ENCODE assay signal across 21 mouse cellular contexts in genomic region chr9:25267574-25267973, GRCm38 (mm10). TPM values are rescaled to one million over a fixed set of nuclear protein-coding genes. Genes with fewer than 3 reads are reported as not detected.
DNase-seq lines count a peak whose midpoint lies in the region; ATAC-seq and TF ChIP-seq lines count a peak whose summit lies in the region.
"Had no signal": no experiment of that assay in that cellular context is flagged by ENCODE, and none has a peak within 500 bp of the region (broad histone marks: within the 10 kb centered on the region; RNA-seq: fewer than 3 reads in every experiment).

No protein-coding gene starts in this region.

- no peak overlapping the region for H3K27ac ChIP-seq in liver, embryonic 12.5 days
- no peak overlapping the region for H3K27ac ChIP-seq in liver, postnatal 0 days (ENCODE audit: low read depth)
- H3K27ac ChIP-seq in liver, embryonic 13.5 days: no peak overlapping the region
- H3K27ac ChIP-seq in liver, embryonic 16.5 days (ENCODE audit: low read length): no peak overlapping the region
- no peak overlapping the region for H3K27ac ChIP-seq in layer of hippocampus, adult 2 months
- H3K27ac ChIP-seq: embryonic facial prominence, embryonic 12.5 days; forebrain, embryonic 13.5 days; forebrain, embryonic 15.5 days had no signal

- H3K4me3 ChIP-seq in liver, embryonic 12.5 days: no peak overlapping the region
- no peak overlapping the region for H3K4me3 ChIP-seq in liver, postnatal 0 days (ENCODE audit: low read depth, low read length)
- no peak overlapping the region for H3K4me3 ChIP-seq in liver, embryonic 13.5 days (replicated peaks)
- no peak overlapping the region for H3K4me3 ChIP-seq in liver, embryonic 16.5 days (ENCODE audit: low read depth, low read length)
- H3K4me3 ChIP-seq in layer of hippocampus, adult 2 months: no peak overlapping the region
- H3K4me3 ChIP-seq: embryonic facial prominence, embryonic 12.5 days; forebrain, embryonic 13.5 days; forebrain, embryonic 15.5 days had no signal

- no peak overlapping the region for H3K4me2 ChIP-seq in liver, embryonic 12.5 days
- no peak overlapping the region for H3K4me2 ChIP-seq in liver, postnatal 0 days (ENCODE audit: low read depth, low read length)
- no peak overlapping the region for H3K4me2 ChIP-seq in liver, embryonic 13.5 days
- no peak overlapping the region for H3K4me2 ChIP-seq in liver, embryonic 16.5 days (ENCODE audit: low read depth, low read length)
- H3K4me2 ChIP-seq: embryonic facial prominence, embryonic 12.5 days; forebrain, embryonic 13.5 days; forebrain, embryonic 15.5 days had no signal

- H3K27me3 ChIP-seq in liver, embryonic 12.5 days (replicated peaks): no peaks in the 10 kb centered on the region
- H3K27me3 ChIP-seq in liver, postnatal 0 days (ENCODE audit: insufficient read depth, low read length): no peaks in the 10 kb centered on the region
- H3K27me3 ChIP-seq in liver, embryonic 13.5 days: no peaks in the 10 kb centered on the region
- H3K27me3 ChIP-seq in liver, embryonic 16.5 days (ENCODE audit: control insufficient read depth, insufficient read depth, low read depth, low read length): no peaks in the 10 kb centered on the region
- H3K27me3 ChIP-seq: embryonic facial prominence, embryonic 12.5 days; forebrain, embryonic 13.5 days; forebrain, embryonic 15.5 days had no signal

- no peaks in the 10 kb centered on the region for H3K9me3 ChIP-seq in liver, embryonic 12.5 days (replicated peaks)
- no peaks in the 10 kb centered on the region for H3K9me3 ChIP-seq in liver, postnatal 0 days (ENCODE audit: low read length)
- no peaks in the 10 kb centered on the region for H3K9me3 ChIP-seq in liver, embryonic 13.5 days (replicated peaks)
- no peaks in the 10 kb centered on the region for H3K9me3 ChIP-seq in liver, embryonic 16.5 days (replicated peaks; ENCODE audit: control insufficient read depth, low read length)
- H3K9me3 ChIP-seq: embryonic facial prominence, embryonic 12.5 days; forebrain, embryonic 13.5 days; forebrain, embryonic 15.5 days had no signal

- WGBS in liver, embryonic 12.5 days (ENCODE audit: insufficient replicate concordance): 31% methylated on average over 2 of the region's 2 CpGs
- WGBS in liver, postnatal 0 days (ENCODE audit: insufficient replicate concordance): 60% methylated on average over 2 of the region's 2 CpGs
- WGBS in liver, embryonic 13.5 days (ENCODE audit: insufficient replicate concordance): 29% methylated on average over 2 of the region's 2 CpGs
- 31% methylated on average over 2 of the region's 2 CpGs for WGBS in liver, embryonic 16.5 days (ENCODE audit: insufficient replicate concordance)

- H3K36me3 ChIP-seq in liver, embryonic 12.5 days: peaks cover 42% of the 10 kb centered on the region
- H3K36me3 ChIP-seq in liver, postnatal 0 days (replicated peaks; ENCODE audit: insufficient read depth, low read length): peaks cover 35% of the 10 kb centered on the region
- H3K36me3 ChIP-seq in liver, embryonic 13.5 days: peaks cover 31% of the 10 kb centered on the region
- peaks cover 5% of the 10 kb centered on the region; the same call in 1 of the 2 replicates for H3K36me3 ChIP-seq in liver, embryonic 16.5 days (ENCODE audit: control insufficient read depth, insufficient read depth)

- H3K4me1 ChIP-seq in liver, embryonic 12.5 days: peaks cover 21% of the 10 kb centered on the region
- peaks cover 3% of the 10 kb centered on the region; the same call in 1 of the 2 replicates for H3K4me1 ChIP-seq in liver, postnatal 0 days (ENCODE audit: insufficient read depth)
- H3K4me1 ChIP-seq in liver, embryonic 13.5 days (replicated peaks): peaks cover 20% of the 10 kb centered on the region
- peaks cover 6% of the 10 kb centered on the region for H3K4me1 ChIP-seq in liver, embryonic 16.5 days (ENCODE audit: control insufficient read depth, low read depth, low read length)
- H3K4me1 ChIP-seq: embryonic facial prominence, embryonic 12.5 days; forebrain, embryonic 13.5 days; forebrain, embryonic 15.5 days had no signal

- peak; percentile 77 for ATAC-seq in liver, embryonic 12.5 days
- no peak for ATAC-seq in liver, postnatal 0 days
- ATAC-seq in liver, embryonic 13.5 days (ENCODE audit: low read depth): peak; percentile 55
- 0 out of 2 replicates have a peak, but pooled peaks have one; percentile 32 for ATAC-seq in liver, embryonic 16.5 days (ENCODE audit: low read depth)
- no peak for ATAC-seq in cerebellum, adult (ENCODE audit: insufficient number of reproducible peaks, low FRiP score, low TSS enrichment)
- ATAC-seq: forebrain, embryonic 13.5 days; forebrain, embryonic 15.5 days; forebrain, postnatal 0 days had no signal

- no peak for TF ChIP-seq CTCF in liver, postnatal 0 days (IDR thresholded peaks at IDR 0.05; ENCODE audit: low read depth)
- no peak for TF ChIP-seq CTCF in layer of hippocampus, adult 2 months (conservative IDR thresholded peaks at IDR 0.05)

- H3K9ac ChIP-seq in liver, embryonic 12.5 days: no peak overlapping the region
- H3K9ac ChIP-seq in liver, postnatal 0 days (replicated peaks): no peak overlapping the region
- H3K9ac ChIP-seq in liver, embryonic 13.5 days: no peak overlapping the region
- no peak overlapping the region for H3K9ac ChIP-seq in liver, embryonic 16.5 days (ENCODE audit: low read depth, low read length)
- H3K9ac ChIP-seq: embryonic facial prominence, embryonic 12.5 days; forebrain, embryonic 13.5 days; forebrain, embryonic 15.5 days; forebrain, postnatal 0 days had no signal

- TF ChIP-seq EP300 in liver, postnatal 0 days (IDR thresholded peaks at IDR 0.05; ENCODE audit: low read depth): no peak

- DNase-seq in liver, postnatal 0 days: no peak
- DNase-seq in liver, embryonic 13.5 days: no peak
- DNase-seq in layer of hippocampus, adult 2 months (ENCODE audit: low spot score in 2 of 2): no peak
- DNase-seq in layer of hippocampus, postnatal 10 days (ENCODE audit: low spot score in 2 of 2): no peak
- DNase-seq: adrenal gland, adult 2 months; adrenal gland, postnatal 10 days; adrenal gland, postnatal 25 days; cerebellum, adult 11 months; cerebellum, adult 18-20 months; cerebellum, adult 8-10 months; cerebellum, adult 9-11 months; cerebellum, postnatal 14 days; cerebellum, postnatal 36 days; embryo, embryonic 11 days; forebrain, postnatal 0 days had no signal

RNA-seq across cellular contexts. Expression of gene Sept7, which starts 15.3 kb away (rescaled TPM):
- 137 TPM in 2 replicates for polyA plus RNA-seq in liver, embryonic 12.5 days (2016; fragmentation: Nextera tagmentation; extraction: Ambion mirVana)
- 77.2 and 83.6 TPM in 2 replicates for polyA plus RNA-seq in liver, postnatal 0 days (2015; fragmentation: Nextera tagmentation; extraction: Ambion mirVana)
- polyA plus RNA-seq in liver, embryonic 13.5 days (2015; fragmentation: Nextera tagmentation; extraction: Ambion mirVana): 110 and 137 TPM in 2 replicates
- 73.7 and 88.8 TPM in 2 replicates for polyA plus RNA-seq in liver, embryonic 16.5 days (2015; fragmentation: Nextera tagmentation; extraction: Ambion mirVana)
- total RNA-seq in layer of hippocampus, adult 2 months (2021): 100 to 1,000 TPM; 263 to 265 TPM
- total RNA-seq in layer of hippocampus, postnatal 10 days (2021): 100 to 1,000 TPM; 268 to 271 TPM

Comparison
In these comparisons a context has a peak if more than half of its experiments do, and no peak if none do; other contexts are left out.
1. ATAC-seq: peak in liver, embryonic 12.5 days (single experiment), liver, embryonic 13.5 days (single experiment) and liver, embryonic 16.5 days (single experiment); none in liver, postnatal 0 days (single experiment) and cerebellum, adult (single experiment).